Mouse (Mus musculus) adrenal gland, adult 18-20 months (tissue): ENCODE results near the gene Rab23. TPM values are rescaled to one million over a fixed set of nuclear protein-coding genes. Genes with fewer than 3 reads are reported as not detected.

ENCODE experiments used
- DNase-seq, 2 experiments: peaks; one replicate each; pipeline ENCODE4 v3.0.0; 2021 to 2022; ENCODE audit warnings: low spot score in 2 of 2
- long read RNA-seq, 2 experiments: library from polyadenylated mRNA; stranded (forward); transcript quantifications; one replicate each; pipeline ENCODE4 v2.0.0; 2021
- total RNA-seq, 2 experiments: library from RNA; stranded (reverse); gene quantifications; 1 replicate in 1 of 2; 2 replicates in 1 of 2; pipeline ENCODE4 v1.2.3; 2021

The Rab23 gene
- 10 to 100 TPM in 1 of 2 experiments, 1 to 10 TPM in 1; 8.3 to 13.5 TPM for total RNA-seq
- long read RNA-seq, experiment 1, full-length matches to known transcripts: 2 of 4 reads
- long read RNA-seq, experiment 1, partial matches to known transcripts: 1 of 4 reads
- long read RNA-seq, experiment 1, other reads (novel, unspliced or antisense): 1 of 4 reads
- long read RNA-seq, experiment 2, full-length matches to known transcripts: 13 of 17 reads
- long read RNA-seq, experiment 2, partial matches to known transcripts: 0 of 17 reads
- long read RNA-seq, experiment 2, other reads (novel, unspliced or antisense): 4 of 17 reads

- DNase-seq: peak; percentile 77 to 82
These were observed at the start of gene Rab23 for GRCm38 (mm10) chr1:33719733-33720225. Rab23 (plus strand) TSS chr1:33719887.

GRCm38 (mm10) chr1:33670164-33670616 lies 49.5 kb upstream of the Rab23 start:
- peak; percentile 40 to 42 for DNase-seq

- no peak for DNase-seq
These were observed 48.2 kb upstream of the Rab23 start for GRCm38 (mm10) chr1:33671441-33671840.

- DNase-seq: no peak
These were observed 47.6 kb upstream of the Rab23 start for GRCm38 (mm10) chr1:33672083-33672482.

GRCm38 (mm10) chr1:33672514-33672913 lies 47.2 kb upstream of the Rab23 start:
- DNase-seq: no peak

- DNase-seq: no peak
These were observed 46.3 kb upstream of the Rab23 start for GRCm38 (mm10) chr1:33673158-33673960.

GRCm38 (mm10) chr1:33680435-33680834 lies 39.3 kb upstream of the Rab23 start:
- no peak for DNase-seq

GRCm38 (mm10) chr1:33680890-33681289 lies 38.8 kb upstream of the Rab23 start:
- no peak for DNase-seq

- DNase-seq: peak in 1 of 2 experiments; percentile 15
These were observed 35.2 kb upstream of the Rab23 start for GRCm38 (mm10) chr1:33684459-33684858.

GRCm38 (mm10) chr1:33688810-33689209 lies 30.9 kb upstream of the Rab23 start:
- DNase-seq: no peak

GRCm38 (mm10) chr1:33689446-33690086 lies 30.1 kb upstream of the Rab23 start:
- DNase-seq: no peak

GRCm38 (mm10) chr1:33690087-33690448 lies 29.6 kb upstream of the Rab23 start:
- DNase-seq: no peak

GRCm38 (mm10) chr1:33693893-33694292 lies 25.8 kb upstream of the Rab23 start:
- no peak for DNase-seq

GRCm38 (mm10) chr1:33696016-33696415 lies 23.7 kb upstream of the Rab23 start:
- no peak for DNase-seq

- no peak for DNase-seq
These were observed 18.4 kb upstream of the Rab23 start for GRCm38 (mm10) chr1:33701244-33701643.

GRCm38 (mm10) chr1:33709615-33710014 lies 10.1 kb upstream of the Rab23 start:
- DNase-seq: no peak

GRCm38 (mm10) chr1:33712026-33712425 lies 7.7 kb upstream of the Rab23 start:
- DNase-seq: no peak

GRCm38 (mm10) chr1:33714796-33715195 lies 4.9 kb upstream of the Rab23 start:
- no peak for DNase-seq

GRCm38 (mm10) chr1:33717636-33718035 lies 2.1 kb upstream of the Rab23 start:
- no peak for DNase-seq

GRCm38 (mm10) chr1:33720231-33720630 lies 544 bp downstream of the Rab23 start:
- no peak for DNase-seq

- no peak for DNase-seq
These were observed 1.3 kb downstream of the Rab23 start for GRCm38 (mm10) chr1:33721020-33721419.

GRCm38 (mm10) chr1:33724516-33724915 lies 4.8 kb downstream of the Rab23 start:
- DNase-seq: no peak
